Mouse (Mus musculus): Measurements from ENCODE around the gene Ubb.

Gene Ubb

DNA sequence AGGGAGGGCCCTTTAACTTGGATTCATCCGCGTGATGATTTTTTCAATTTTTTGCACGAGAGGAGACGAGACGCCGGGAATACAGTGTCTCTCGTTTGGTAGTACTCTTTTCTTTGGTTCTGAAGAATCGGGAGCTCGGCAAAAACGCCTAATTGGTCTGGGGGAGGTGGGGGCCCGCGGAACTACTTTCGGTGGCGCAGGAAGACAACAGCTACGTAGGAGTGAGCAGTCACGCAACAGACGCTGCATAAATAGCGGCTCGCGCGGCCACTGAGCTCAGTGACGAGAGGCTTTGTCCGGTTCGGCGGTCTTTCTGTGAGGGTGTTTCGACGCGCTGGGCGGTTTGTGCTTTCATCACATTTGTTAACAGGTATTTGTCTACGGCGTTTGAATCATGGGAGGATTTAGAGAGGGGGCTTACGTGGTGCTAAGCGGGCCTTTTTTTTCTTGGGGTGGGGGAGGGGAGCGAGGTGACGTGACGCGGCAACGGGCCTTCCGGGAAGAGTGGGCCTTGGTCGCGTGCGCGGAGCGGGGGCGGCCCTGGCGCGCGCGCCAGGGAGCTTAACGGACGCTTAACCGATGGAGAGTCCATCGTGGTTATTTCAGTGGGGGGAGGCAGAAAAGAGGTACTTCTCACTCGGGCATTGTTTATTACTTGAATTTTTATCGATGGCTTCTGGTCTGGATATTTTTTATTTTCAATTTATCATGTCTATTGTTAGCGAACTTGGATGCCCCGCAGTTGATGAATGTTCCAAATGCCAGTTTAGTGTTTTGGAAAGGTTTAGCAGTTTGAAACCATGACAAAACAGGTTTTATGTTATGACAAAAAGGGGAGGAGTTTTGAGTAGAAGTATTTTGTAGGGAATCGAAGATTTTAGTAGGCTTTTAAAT, 502 bp downstream of the Ubb start:
- peak; percentile 88 for DNase-seq (ENCODE audit: low spot score)

DNA sequence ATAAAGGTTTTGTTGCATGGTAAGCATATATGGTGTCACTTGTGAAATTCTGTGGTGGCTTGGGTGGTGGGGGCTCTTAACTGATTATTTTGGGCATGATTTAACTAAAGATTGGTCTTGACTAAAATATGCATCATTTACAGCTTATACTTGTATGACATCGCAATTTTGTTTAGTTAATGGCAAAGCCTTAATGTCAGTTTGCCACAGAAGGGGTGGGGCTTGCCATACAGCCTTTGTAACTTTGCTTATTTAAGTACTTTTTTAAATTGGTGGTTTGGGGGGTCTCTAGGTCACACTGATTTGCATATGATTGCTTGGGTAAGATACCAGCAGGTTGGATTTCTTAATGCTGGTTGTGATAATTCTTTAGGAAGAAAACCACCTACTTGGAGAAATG, 2.2 kb downstream of the Ubb start:
- DNase-seq (ENCODE audit: low spot score), result no peak

DNA sequence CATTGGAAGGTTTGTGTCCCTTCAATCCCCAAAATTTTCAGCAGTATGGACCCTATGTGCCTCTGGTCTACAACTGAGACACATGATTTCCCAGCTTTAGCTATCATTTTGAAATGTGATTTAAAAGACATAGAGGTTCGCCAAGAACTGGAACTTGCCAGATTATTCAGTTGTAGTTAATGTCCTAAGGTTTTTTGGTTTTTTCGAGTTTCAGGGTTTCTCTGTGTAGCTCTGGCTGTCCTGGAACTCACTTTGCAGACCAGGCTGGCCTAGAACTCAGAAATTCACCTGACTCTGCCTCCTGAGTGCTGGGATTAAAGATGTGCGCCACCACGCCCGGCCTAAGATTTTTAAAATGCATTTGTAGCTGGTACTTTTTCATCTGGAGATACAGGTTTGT, 2.7 kb downstream of the Ubb start:
- no peak for DNase-seq (ENCODE audit: low spot score)

DNA sequence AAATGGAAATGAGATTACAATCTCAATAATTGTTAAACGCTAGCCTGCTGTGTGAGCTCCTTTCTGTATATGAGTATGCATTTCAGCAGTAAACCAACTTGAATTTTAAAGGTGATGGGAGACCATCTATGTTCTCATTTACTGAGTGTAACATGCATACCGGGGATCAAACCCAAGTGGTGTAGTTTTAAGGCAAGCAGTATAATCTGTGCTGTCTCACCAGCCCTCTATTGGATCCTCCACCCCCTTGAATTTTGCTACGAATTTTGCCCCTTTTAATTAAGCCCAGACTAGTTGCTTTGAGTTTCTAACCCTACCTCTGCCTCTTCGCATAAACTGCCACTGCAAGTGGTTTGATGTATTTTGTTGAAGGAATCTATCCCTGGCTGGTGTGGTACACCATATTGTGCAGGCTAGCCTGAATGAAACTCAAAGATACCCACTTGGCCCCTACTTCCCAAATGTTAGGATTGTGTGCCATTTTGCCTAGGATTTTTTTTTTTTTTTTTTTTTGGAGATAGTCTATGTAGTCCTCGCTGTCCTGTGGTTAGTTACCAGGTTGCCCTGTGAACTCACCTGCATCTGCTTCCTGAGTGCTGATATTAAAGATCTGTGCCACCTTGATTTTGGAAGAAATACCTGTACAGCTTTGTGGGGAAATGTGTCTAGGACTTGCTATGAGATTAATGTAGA, 3.3 kb downstream of the Ubb start:
- DNase-seq (ENCODE audit: low spot score), result no peak

- no peak for DNase-seq (ENCODE audit: low spot score)
Measured at GRCm38 (mm10) chr11:62554934-62555517, 4.1 kb downstream of the Ubb start.

DNA sequence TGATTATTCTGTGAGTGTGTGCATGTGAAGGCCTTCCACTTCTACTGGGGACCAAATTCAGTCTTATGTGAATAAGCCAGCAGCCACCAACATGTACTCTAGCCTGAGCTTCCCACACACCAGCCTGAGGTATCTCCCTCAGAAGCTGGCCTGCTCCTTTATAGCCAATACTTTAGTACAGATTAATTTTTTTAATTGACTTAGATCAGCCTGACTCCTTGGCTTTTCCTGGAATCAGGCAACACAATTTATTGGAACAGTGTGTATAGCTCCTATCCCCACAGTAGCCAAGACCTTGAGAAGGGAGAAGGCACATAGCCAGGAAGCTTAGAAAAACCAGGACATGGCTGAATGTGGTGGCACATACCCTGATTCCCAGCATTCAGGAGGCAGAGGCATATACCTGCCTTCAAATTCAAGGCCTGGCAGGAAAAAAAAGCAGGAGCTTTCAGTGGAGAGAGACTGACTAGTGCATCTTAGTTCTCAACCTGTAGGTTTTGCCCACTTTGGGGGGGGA, 5.0 kb downstream of the Ubb start:
- no peak for DNase-seq (ENCODE audit: low spot score)

DNA sequence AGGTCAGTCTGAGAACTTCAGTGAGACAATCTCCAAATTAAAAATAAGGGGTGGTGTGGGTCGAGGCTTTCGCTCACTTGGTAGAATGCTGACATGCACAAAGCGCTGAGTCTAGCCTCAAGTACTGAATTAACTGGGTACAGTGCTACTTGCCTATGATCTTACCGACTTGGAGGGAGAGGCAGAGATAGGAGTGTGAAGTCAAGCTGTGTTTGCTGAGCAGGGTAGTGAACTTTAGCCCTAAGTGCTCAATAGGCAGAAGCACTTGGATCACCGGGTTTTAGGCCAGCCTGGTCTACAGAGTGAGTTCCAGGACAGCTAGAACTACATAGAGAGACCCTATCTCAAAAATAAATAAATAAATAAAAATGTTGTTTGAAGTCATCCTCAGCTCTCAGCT, 6.2 kb downstream of the Ubb start:
- DNase-seq (ENCODE audit: low spot score), result no peak

DNA sequence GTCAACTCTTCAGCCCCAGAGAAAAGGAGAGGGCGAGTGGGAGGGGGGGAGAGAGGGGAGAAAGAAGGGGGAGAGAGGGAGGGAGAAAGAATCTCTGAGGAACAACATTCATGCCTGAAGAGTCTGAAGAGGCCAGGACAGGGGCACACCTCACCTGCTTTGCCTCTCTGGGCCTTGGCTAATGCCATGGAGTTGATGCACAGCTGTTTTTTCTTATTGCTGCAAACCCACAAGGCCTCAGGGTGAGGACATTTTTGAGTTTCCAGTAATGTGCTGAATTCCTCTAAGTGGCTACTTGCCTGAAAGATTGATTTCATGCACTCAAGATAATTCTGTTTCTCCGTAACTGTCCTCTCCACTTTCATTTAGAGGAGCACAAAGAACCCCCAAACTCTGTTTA, 7.2 kb downstream of the Ubb start:
- DNase-seq (ENCODE audit: low spot score), result no peak

- DNase-seq (ENCODE audit: low spot score), result peak; percentile 49
Measured at GRCm38 (mm10) chr11:62558961-62559646, 8.1 kb downstream of the Ubb start.

DNA sequence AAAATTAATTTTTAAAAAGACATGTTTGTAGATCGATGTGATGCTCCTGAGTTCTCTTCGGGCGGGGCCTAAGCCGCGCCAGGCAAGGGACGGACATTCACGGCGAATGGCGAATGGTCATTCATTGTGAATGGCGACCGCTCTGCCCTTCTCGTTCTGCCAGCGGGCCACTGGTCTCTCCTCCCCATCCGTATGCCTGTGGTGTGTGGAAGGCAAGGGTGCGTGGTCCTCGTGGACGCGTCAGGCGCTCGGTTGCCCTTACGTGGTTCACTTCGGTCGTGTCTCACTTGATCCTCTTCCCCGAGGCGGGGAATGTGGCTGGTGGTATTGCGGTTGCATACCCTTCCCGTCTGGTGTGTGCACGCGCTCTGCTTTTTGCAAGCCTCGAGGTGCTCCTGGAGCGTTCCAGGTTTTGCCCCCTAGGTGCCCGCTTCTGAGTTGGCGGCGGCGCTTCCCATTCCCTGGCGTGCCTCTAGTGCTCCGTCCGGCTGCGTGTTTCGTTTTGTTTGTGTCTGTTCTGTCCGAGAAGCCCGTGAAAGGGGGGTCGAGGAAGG, 9.6 kb downstream of the Ubb start:
- DNase-seq (ENCODE audit: low spot score), result peak; percentile 14

DNA sequence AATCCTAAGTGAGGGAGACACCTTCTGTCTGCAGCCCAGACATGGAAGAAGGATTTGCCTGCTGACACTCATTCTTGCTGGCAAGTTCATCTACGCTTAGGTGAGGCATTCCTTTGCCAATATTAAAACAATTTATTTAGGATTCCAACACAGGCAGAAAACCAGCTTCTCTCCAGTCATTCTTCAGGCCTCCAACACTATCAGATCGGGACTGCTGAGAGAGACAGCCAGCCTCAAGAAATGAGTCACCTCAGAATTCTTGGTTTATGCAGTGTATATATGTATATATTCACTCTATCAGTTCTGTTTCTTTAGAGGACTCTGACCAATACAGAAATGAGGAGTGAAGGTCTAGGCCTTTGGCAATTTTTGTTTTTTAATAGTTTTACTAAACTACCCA, 12.6 kb downstream of the Ubb start:
- no peak for DNase-seq (ENCODE audit: low spot score)

DNA sequence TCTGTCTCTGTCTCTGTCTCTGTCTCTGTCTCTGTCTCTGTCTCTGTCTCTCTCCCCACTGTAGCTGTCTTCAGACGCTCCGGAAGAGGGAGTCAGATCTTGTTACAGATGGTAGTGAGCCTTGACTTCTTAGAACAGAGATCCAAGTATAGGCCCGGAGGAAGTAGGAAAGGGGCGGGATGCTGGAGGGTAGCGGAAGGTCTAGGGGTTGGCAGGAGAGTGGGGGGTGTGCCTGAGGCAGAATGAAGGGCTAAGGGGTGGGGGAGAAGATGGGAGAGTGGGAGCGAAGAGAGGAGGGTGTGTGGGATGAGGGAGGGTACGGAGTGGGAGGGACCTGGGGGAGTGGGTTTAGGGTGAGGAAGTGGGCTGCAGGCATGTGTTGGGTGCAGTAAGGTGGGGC, 14.8 kb downstream of the Ubb start:
- no peak for DNase-seq (ENCODE audit: low spot score)

DNA sequence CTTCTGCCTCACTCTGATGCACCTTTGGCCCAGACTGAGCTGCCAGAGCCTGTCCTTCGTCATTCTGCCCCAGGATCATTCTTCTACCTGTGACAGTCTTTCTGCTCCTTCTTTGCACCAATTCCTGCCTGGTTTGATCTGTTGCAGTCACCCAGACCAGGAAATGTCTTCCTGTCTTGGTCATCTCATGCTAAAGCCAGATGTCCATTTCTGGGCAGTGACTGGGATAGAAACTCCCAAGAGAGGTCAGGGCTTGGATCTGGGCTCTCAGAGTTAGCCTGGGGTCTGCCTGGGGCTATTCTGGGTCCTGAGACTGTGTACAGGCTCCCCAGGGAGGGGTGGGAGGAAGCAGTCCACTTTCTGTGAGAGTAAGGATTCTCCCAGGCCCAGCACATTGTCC, 15.2 kb downstream of the Ubb start:
- DNase-seq (ENCODE audit: low spot score), result no peak

DNA sequence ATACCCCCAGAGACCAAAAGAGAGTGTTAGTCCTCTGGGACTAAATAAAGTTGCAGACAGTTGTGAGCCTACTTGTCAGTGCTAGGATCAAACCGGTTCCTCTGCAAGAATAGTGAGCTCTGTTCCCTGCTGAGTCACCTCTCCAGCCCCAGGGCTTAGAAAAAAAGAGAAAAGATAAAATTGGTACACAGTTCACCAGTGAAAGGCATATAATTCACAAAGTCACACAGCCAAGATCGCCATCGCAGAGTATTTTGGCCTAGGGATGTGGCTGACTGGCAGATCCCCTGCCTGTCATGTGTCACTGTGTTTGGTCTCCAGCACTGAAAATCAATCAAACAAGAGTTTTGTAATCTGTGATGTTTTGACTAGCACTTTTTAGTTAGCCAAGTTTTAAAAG, 17.3 kb downstream of the Ubb start:
- DNase-seq (ENCODE audit: low spot score), result no peak

- no peak for DNase-seq (ENCODE audit: low spot score)
Measured at GRCm38 (mm10) chr11:62573959-62574702, 23.2 kb downstream of the Ubb start, which contains the start of gene Trpv2. Gene Trpv2, plus strand, starts transcription at chr11:62574486.

DNA sequence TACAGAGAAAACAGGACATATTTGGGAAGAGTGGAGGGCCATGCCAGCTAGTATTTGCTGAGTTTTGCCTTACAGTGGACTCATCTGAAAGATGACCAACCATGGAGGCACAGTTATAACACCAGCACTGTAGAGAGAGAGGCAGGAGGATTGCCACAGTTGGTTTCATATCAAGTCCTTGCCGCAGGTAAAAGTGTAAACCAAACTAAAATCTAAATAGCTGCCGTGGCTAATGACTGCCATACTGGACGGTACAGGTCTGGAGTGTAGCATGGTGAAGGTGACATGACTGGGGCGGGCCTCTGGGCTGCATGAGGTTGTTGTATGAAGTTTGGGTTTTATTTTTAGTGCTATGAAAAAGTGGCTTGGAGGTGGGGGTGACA, 23.7 kb downstream of the Ubb start:
- no peak for DNase-seq (ENCODE audit: low spot score)

- peak; percentile 81 for DNase-seq (ENCODE audit: low spot score)
Measured at GRCm38 (mm10) chr11:62575297-62575658, 24.3 kb downstream of the Ubb start.

GRCm38 (mm10) chr11:62575659-62576438, 24.9 kb downstream of the Ubb start:
- DNase-seq (ENCODE audit: low spot score), result peak; percentile 30

- no peak for DNase-seq (ENCODE audit: low spot score)
Measured at GRCm38 (mm10) chr11:62576530-62577152, 25.7 kb downstream of the Ubb start.

- DNase-seq (ENCODE audit: low spot score), result no peak
Measured at GRCm38 (mm10) chr11:62583031-62583430, 32.1 kb downstream of the Ubb start.

Measured in ovary, postnatal 36 days (tissue).